Mouse (Mus musculus): ENCODE results near the gene A530064D06Rik. TPM values are rescaled to one million over a fixed set of nuclear protein-coding genes. Genes with fewer than 3 reads are reported as not detected.

Gene A530064D06Rik
- total and polyA plus RNA-seq, 3 experiments: 0.27 TPM; not detected in 2

GRCm38 (mm10) chr17:48157382-48158076, 9.5 kb downstream of the A530064D06Rik start:
- Histone ChIP-seq H3K9me3 (replicated peaks) (no peaks in the 10 kb centered on the region), H3K36me3 (replicated peaks) (no peaks in the 10 kb centered on the region)

GRCm38 (mm10) chr17:48146120-48146519, 21.0 kb downstream of the A530064D06Rik start, which contains the start of gene 9830107B12Rik:
9830107B12Rik (minus strand) TSS chr17:48146268.
- Histone ChIP-seq H3K36me3 (replicated peaks) (no peaks in the 10 kb centered on the region), H3K4me3 (ENCODE audit: low read depth, low read length) (no peak within 1 kb of the TSS), H3K27me3 (ENCODE audit: insufficient read depth, low read length) (no peaks in the 10 kb centered on the region), H3K9me3 (replicated peaks) (no peaks in the 10 kb centered on the region), H3K4me1 (ENCODE audit: insufficient read depth, low read depth, low read length) (no peaks in the 10 kb centered on the region)
- no peak for ATAC-seq (ENCODE audit: extremely low read depth, insufficient number of reproducible peaks, low FRiP score, poor library complexity, severe bottlenecking)
- TF ChIP-seq POLR2AphosphoS5 (IDR thresholded peaks at IDR 0.05; ENCODE audit: insufficient replicate concordance, low read depth, low read length): no peak
- no peak for TF ChIP-seq TAL1 (conservative IDR thresholded peaks at IDR 0.05; ENCODE audit: low read depth, low read length)
- TF ChIP-seq GATA2 (IDR thresholded peaks at IDR 0.05; ENCODE audit: borderline replicate concordance, low read depth, low read length): no peak
- no peak for TF ChIP-seq GATA1 (IDR thresholded peaks at IDR 0.05; ENCODE audit: borderline replicate concordance, low read length)
- no peak for TF ChIP-seq CTCF (IDR thresholded peaks at IDR 0.05; ENCODE audit: low read depth, low read length)
- no peak for DNase-seq (ENCODE audit: low spot score)

More at GRCm38 (mm10) chr17:48157382-48158076, 9.5 kb downstream of the A530064D06Rik start:
- no peaks in the 10 kb centered on the region for H3K4me1 ChIP-seq (ENCODE audit: insufficient read depth, low read depth, low read length)
- H3K27me3 ChIP-seq (ENCODE audit: insufficient read depth, low read length): no peaks in the 10 kb centered on the region
- ATAC-seq (ENCODE audit: extremely low read depth, insufficient number of reproducible peaks, low FRiP score, poor library complexity, severe bottlenecking) (no peak), DNase-seq (ENCODE audit: low spot score) (no peak)
- no peak for TF ChIP-seq POLR2AphosphoS5 (IDR thresholded peaks at IDR 0.05; ENCODE audit: insufficient replicate concordance, low read depth, low read length)
- H3K4me3 ChIP-seq (ENCODE audit: low read depth, low read length): no peak overlapping the region

GRCm38 (mm10) chr17:48132810-48133209, 34.3 kb downstream of the A530064D06Rik start:
- no peak overlapping the region for H3K4me3 ChIP-seq (ENCODE audit: low read depth, low read length)
- no peaks in the 10 kb centered on the region for H3K36me3 ChIP-seq (replicated peaks)
- ATAC-seq (ENCODE audit: extremely low read depth, insufficient number of reproducible peaks, low FRiP score, poor library complexity, severe bottlenecking) (no peak), DNase-seq (ENCODE audit: low spot score) (no peak)
- TF ChIP-seq POLR2AphosphoS5 (IDR thresholded peaks at IDR 0.05; ENCODE audit: insufficient replicate concordance, low read depth, low read length): no peak
- TF ChIP-seq CTCF (IDR thresholded peaks at IDR 0.05; ENCODE audit: low read depth, low read length): no peak
- TF ChIP-seq GATA2 (IDR thresholded peaks at IDR 0.05; ENCODE audit: borderline replicate concordance, low read depth, low read length): no peak
- H3K4me1 ChIP-seq (ENCODE audit: insufficient read depth, low read depth, low read length): no peaks in the 10 kb centered on the region
- no peaks in the 10 kb centered on the region for H3K9me3 ChIP-seq (replicated peaks)
- H3K27me3 ChIP-seq (ENCODE audit: insufficient read depth, low read length): no peaks in the 10 kb centered on the region

- H3K4me1 ChIP-seq (ENCODE audit: insufficient read depth, low read depth, low read length): peaks cover 2% of the 10 kb centered on the region; the same call in 1 of the 2 replicates
- TF ChIP-seq POLR2AphosphoS5 (IDR thresholded peaks at IDR 0.05; ENCODE audit: insufficient replicate concordance, low read depth, low read length) (no peak), TAL1 (conservative IDR thresholded peaks at IDR 0.05; ENCODE audit: low read depth, low read length) (no peak), CTCF (IDR thresholded peaks at IDR 0.05; ENCODE audit: low read depth, low read length) (no peak), GATA1 (IDR thresholded peaks at IDR 0.05; ENCODE audit: borderline replicate concordance, low read length) (no peak), GATA2 (IDR thresholded peaks at IDR 0.05; ENCODE audit: borderline replicate concordance, low read depth, low read length) (no peak)
- H3K27me3 ChIP-seq (ENCODE audit: insufficient read depth, low read length): no peaks in the 10 kb centered on the region
- H3K9me3 ChIP-seq (replicated peaks): no peaks in the 10 kb centered on the region
- H3K4me3 ChIP-seq (ENCODE audit: low read depth, low read length): no peak overlapping the region
- ATAC-seq (ENCODE audit: extremely low read depth, insufficient number of reproducible peaks, low FRiP score, poor library complexity, severe bottlenecking) (no peak), DNase-seq (ENCODE audit: low spot score) (no peak)
- no peaks in the 10 kb centered on the region for H3K36me3 ChIP-seq (replicated peaks)
Measured at GRCm38 (mm10) chr17:48120456-48120855, 46.6 kb downstream of the A530064D06Rik start.

- TF ChIP-seq GATA2 (IDR thresholded peaks at IDR 0.05; ENCODE audit: borderline replicate concordance, low read depth, low read length) (no peak), CTCF (IDR thresholded peaks at IDR 0.05; ENCODE audit: low read depth, low read length) (peak; percentile 92), POLR2AphosphoS5 (IDR thresholded peaks at IDR 0.05; ENCODE audit: insufficient replicate concordance, low read depth, low read length) (no peak), TAL1 (conservative IDR thresholded peaks at IDR 0.05; ENCODE audit: low read depth, low read length) (no peak)
- H3K4me1 ChIP-seq (ENCODE audit: insufficient read depth, low read depth, low read length): peaks cover 2% of the 10 kb centered on the region; the same call in 1 of the 2 replicates
- ATAC-seq (ENCODE audit: extremely low read depth, insufficient number of reproducible peaks, low FRiP score, poor library complexity, severe bottlenecking): peak; percentile 60
Measured at GRCm38 (mm10) chr17:48119656-48120055, 47.4 kb downstream of the A530064D06Rik start.

GRCm38 (mm10) chr17:48118570-48118969, 48.5 kb downstream of the A530064D06Rik start:
- TF ChIP-seq CTCF (IDR thresholded peaks at IDR 0.05; ENCODE audit: low read depth, low read length) (no peak), POLR2AphosphoS5 (IDR thresholded peaks at IDR 0.05; ENCODE audit: insufficient replicate concordance, low read depth, low read length) (no peak), GATA2 (IDR thresholded peaks at IDR 0.05; ENCODE audit: borderline replicate concordance, low read depth, low read length) (no peak), TAL1 (conservative IDR thresholded peaks at IDR 0.05; ENCODE audit: low read depth, low read length) (no peak), GATA1 (IDR thresholded peaks at IDR 0.05; ENCODE audit: borderline replicate concordance, low read length) (no peak)
- DNase-seq (ENCODE audit: low spot score) (no peak), ATAC-seq (ENCODE audit: extremely low read depth, insufficient number of reproducible peaks, low FRiP score, poor library complexity, severe bottlenecking) (no peak)
- H3K9me3 ChIP-seq (replicated peaks): peaks cover 5% of the 10 kb centered on the region
- no peaks in the 10 kb centered on the region for H3K27me3 ChIP-seq (ENCODE audit: insufficient read depth, low read length)
- H3K36me3 ChIP-seq (replicated peaks): no peaks in the 10 kb centered on the region
- H3K4me1 ChIP-seq (ENCODE audit: insufficient read depth, low read depth, low read length): peaks cover 2% of the 10 kb centered on the region; the same call in 1 of the 2 replicates
- H3K4me3 ChIP-seq (ENCODE audit: low read depth, low read length): no peak overlapping the region

More at GRCm38 (mm10) chr17:48119656-48120055, 47.4 kb downstream of the A530064D06Rik start:
- Histone ChIP-seq H3K9me3 (replicated peaks) (no peaks in the 10 kb centered on the region), H3K27me3 (ENCODE audit: insufficient read depth, low read length) (no peaks in the 10 kb centered on the region), H3K4me3 (ENCODE audit: low read depth, low read length) (no peak overlapping the region), H3K36me3 (replicated peaks) (no peaks in the 10 kb centered on the region)
- peak; percentile 57 for DNase-seq (ENCODE audit: low spot score)

Measured in G1E (cell line).